Mouse (Mus musculus): Measurements from ENCODE around the gene Ak3. TPM values are rescaled to one million over a fixed set of nuclear protein-coding genes. Genes with fewer than 3 reads are reported as not detected.

Ak3 gene
- 25.9 and 38.5 TPM in 2 replicates for polyA plus RNA-seq (2012)

DNA sequence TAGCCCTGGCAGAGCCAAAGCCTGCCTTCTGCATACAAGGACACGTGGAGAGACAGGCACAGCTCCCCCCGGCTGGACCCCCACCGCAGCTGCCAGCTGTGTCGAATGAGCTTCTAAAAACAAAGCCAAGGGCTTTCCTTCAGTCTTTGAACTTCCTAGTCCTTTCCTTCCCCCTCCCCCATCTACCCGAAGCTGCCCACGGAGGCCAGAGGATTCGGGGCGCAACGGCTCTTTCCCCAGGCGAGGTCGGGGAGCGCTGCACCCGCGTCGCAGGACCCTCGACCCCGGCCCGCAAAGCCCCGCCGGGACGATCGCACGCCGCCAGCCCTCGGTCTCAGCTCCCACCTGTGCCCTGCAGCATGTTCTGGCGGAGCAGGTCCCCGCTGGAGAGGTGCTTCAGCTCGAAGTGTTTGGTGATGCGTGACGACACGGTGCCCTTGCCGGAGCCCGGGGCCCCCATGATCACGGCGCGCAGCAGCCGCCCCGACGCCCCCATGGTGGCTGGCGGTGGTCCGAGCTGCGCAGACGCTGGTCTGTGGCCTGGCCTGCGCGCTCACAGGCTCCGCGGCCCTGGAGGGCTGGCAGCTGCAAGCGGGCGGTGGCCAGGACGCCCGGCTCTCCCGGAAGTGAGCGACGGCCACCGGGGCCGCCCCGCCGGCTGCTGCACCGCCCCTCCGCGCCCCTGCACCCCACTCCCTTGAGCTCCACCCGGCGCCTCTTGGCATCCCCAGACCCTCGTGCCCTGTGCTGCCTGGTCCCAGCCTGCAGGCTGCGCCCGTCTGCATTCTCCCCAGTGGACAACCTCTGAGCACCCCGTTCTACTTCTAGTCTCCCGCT lies at the start of gene Ak3:
Gene Ak3 (minus strand): TSS at position 628 of the 837 bp plus-strand sequence.
- no peak for TF ChIP-seq GATA1 (IDR thresholded peaks at IDR 0.05; ENCODE audit: low read length)

DNA sequence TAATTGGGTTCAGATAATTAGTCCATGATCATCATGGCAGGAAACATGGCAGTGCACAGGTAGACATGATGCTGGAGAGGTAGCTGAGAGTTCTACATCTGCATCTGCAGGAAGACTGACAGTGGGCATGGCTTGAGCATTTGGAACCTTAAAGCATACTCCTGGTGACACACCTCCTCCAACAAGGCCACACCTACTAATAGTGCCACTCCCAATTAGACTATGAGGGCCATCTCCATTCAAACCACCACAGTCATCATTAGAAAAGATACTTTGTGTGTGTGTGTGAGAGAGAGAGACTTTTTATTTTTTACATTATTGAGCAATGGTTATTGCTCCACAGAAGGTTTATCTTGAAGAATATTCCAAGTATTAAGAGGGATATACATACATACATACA lies 44.4 kb upstream of the Ak3 start:
- TF ChIP-seq GATA1 (IDR thresholded peaks at IDR 0.05; ENCODE audit: low read length): no peak

DNA sequence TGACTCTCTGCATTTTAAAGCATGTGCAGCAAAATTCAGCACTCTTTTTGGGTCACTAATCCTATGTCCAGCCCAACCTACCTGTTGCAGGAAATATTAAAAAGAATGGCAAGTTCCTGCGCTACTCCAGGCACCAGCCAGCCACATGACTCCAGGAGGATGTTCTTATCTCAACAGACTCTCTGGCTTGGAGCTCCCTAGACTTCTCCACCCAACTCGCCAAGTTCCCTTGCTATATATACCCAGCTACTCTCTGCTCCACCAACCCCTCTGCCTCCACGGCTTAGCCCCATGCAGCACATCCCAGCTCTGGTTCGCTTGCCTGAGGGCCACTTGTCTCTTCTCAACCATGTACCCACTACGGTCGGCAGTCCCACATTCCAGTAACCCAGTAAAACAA lies 40.9 kb upstream of the Ak3 start:
- TF ChIP-seq GATA1 (IDR thresholded peaks at IDR 0.05; ENCODE audit: low read length): no peak

DNA sequence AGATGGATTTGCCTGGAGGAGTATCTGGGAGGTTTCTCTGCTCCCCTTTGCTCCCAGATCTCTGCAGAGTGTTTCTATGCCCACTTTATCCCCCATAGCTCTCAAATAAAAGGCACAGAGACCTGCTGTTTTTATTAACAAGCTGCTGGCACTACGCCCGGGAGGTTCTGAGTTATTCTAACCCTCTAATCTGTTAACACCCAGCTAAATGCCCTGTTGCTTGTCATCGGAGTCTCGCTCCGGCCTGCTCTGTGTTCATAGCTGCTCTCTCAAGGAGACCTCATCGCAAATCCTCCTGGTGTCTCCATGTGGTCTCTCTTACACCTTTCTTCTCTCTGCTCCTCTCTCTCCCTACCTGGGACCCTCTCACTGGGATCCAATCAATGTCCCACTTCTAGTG lies 27.0 kb upstream of the Ak3 start:
- TF ChIP-seq GATA1 (IDR thresholded peaks at IDR 0.05; ENCODE audit: low read length): no peak

DNA sequence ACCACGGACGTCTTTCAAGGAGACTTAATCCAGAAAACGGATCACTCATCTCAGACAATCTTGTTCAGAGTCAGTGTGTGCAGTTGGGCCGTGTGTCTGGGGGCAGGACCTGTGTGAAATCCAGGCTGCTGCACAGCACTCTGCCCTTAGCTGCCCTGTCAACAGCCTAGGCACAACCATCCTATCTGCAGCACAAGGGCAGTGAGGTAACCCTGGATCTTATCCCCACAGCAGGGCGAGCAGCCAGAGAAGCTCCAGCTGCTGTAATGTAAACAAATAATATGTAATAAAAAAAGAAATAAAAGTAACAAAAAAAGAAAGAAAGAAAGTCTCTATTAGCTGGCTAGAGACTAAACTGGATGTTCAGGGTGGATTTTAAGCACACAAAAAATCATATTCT lies 21.4 kb upstream of the Ak3 start:
- TF ChIP-seq GATA1 (IDR thresholded peaks at IDR 0.05; ENCODE audit: low read length): no peak

DNA sequence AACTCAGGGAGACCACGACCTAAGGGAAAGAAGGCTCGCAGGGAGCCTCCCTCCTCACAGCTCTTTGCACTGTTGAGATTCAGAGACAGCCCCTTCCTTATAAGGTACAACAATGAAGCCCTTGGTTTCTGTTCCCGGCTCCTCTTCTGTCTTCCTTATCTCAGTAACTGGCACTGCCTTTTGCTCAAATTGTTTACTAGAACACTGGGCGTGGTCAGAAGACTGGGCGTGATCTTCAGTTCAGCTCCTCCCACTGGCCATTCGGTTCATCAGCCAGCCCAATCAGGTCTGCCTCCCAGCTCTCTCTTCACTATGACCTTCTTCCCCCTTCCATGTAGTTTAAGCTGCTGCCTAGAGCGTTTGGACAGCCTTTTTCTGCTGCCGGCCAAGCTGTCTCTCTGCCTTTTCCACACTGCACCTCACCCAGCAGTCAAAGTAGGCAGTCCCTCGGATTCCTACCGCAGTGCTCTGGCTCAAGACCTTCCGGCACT lies 19.3 kb upstream of the Ak3 start:
- no peak for TF ChIP-seq GATA1 (IDR thresholded peaks at IDR 0.05; ENCODE audit: low read length)

DNA sequence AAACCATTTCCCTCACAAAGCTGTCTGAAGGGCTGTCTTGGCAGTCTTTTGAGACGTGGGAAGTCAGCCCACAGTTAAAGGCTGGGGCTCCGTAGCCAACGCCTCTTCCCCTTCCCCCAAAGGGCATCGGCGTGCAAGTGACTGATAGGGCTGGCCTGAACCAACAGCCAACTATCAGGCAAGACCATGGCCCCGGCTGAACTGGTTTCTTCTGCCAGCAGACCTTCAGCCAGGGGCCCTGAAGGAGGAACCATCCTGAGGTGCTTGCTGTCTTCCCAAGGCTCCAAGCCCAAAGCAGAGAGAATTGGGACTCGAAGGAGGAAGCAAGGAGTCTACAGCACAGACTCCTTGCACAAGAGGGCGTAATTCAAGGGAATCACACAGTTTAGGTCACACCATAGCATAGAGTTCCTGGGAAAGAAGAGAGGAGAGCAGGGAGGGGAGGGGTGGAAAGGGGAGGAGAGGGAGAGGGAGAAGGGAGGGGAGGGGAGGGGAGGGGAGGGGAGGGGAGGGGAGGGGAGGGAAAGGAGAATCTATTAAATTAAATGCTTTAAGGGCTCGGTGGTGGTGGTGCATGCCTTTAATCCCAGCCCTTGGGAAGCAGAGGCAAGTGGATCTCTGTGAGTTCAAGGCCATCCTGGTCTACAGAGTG lies 16.8 kb upstream of the Ak3 start:
- TF ChIP-seq GATA1 (IDR thresholded peaks at IDR 0.05; ENCODE audit: low read length): peak; percentile 24

DNA sequence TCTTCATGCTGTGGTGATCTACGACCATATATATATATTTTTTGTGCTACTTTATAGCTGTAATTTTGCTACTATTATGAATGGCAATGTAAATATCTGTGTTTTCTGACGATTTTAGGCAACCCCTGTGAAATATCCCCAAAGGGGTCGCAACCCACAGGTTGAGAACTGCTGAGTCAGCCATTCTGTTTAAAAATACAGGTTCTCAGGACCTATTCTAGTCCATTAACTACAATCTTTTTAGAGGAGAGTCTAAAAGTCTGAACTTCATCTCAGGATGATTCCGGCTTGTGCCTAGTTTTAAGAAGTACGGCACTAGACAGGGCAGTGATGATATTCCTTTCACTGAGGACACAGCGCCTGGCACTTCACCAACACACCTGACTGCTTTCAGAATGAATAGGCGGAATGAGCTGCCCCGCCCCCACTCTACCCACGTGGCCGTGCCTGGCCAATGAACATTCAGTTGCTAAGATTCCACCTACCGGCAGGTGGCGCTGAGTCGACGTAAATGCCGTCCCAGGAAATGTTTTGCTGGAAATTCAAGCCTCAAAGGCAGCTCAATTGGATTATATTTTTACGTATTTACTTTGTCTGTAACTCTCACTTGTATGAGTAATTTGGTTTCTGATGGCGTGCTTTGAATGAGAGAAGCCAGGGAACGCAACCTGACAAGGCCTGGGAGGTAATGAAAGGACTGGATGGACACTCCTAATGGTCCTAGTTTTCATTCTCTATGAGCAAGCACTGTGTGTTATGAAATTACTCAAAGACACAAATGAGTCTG lies 16.0 kb upstream of the Ak3 start:
- no peak for TF ChIP-seq GATA1 (IDR thresholded peaks at IDR 0.05; ENCODE audit: low read length)

DNA sequence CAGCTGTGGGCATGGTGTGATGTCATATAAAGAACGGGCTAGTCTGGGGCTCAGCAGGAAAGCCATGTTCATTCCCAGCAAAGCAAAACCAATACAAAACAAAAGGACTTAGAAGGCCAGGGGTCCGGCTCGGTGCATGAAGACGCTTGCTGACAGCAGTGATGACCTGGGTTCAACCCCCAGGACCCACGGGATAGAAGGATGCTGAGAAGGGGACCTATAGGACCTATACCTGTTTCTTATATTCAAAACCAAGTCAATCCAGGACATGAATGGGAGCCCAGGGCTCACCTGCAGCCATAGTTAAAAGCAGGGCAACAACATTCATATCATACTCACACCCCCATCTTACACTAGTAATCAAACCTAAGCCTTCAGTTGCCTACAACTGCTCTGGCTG lies 15.2 kb upstream of the Ak3 start:
- TF ChIP-seq GATA1 (IDR thresholded peaks at IDR 0.05; ENCODE audit: low read length): no peak

DNA sequence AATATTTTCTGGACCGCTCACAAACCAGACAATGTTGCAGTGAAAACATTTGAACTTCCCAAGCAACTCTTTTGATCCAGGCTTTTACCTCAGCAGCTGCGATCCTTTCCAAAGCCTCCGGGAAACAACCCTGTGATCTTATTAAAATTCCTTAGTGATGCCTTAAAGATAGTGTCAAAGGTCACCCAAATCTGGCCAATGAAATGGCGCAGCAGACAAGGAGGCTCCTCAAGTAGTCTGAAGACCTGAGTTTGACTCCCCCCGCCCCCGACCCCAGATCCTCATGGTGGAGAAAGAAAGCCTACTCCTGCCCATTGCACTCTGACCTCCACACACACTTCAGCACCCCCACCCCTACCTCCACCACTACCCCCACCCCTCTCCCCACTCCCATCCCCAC lies 12.5 kb upstream of the Ak3 start:
- TF ChIP-seq GATA1 (IDR thresholded peaks at IDR 0.05; ENCODE audit: low read length): no peak

DNA sequence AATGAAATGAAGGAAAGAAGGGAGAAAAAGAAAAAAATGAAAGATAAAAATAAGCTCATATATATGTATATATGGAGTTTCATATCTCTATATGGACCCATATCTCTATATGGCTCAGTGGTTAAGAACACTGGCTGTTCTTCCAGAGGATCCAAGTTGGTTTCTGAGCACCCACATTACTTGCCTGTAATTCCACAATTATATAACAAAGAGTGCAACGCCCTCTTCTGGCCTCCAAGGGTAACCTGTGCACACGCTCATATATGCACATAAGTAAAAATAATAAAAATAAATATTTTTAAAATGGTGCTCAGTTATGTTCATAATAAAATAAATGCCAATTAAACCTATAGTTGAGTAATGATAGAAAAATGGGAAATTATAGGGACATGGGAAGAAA lies 11.9 kb upstream of the Ak3 start:
- no peak for TF ChIP-seq GATA1 (IDR thresholded peaks at IDR 0.05; ENCODE audit: low read length)

DNA sequence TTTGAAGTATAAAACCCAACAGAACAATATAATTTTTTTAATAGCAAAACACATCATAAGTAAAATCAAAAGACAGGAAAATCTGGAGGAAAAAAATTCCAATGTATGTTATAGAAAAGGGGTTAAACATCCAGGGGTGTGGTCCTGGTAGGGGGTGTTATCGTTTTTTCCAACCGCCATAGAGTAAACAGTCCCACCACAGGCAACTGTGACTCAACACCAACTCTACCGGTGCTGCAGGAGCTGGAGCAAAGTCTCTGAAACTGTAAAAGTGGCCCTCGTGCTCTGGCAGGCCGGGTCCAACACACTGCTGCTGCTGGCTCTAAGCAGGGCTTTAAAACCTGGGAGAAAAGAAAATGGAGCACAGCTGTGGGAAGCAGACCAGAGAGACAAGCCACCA lies 11.0 kb upstream of the Ak3 start:
- TF ChIP-seq GATA1 (IDR thresholded peaks at IDR 0.05; ENCODE audit: low read length): no peak

DNA sequence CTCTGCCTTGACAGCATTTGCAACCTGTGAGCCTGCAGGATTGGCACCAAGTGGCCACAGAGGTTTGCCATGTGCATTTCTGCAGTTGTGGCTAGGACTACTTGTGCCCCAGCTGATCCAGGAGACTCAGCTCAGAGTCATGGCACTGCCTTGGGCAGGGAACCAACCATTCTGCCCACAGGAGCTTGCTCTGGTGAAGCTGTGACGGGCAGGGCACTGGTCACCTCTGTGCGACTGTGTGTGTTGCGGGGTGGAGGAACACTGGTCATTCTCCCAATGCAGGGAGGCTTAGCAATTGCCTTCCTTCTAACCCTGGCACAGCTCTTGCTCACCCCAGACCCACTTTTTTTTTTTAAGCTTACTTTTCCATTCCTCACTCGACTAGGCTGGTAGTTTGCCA lies 7.7 kb upstream of the Ak3 start:
- no peak for TF ChIP-seq GATA1 (IDR thresholded peaks at IDR 0.05; ENCODE audit: low read length)

DNA sequence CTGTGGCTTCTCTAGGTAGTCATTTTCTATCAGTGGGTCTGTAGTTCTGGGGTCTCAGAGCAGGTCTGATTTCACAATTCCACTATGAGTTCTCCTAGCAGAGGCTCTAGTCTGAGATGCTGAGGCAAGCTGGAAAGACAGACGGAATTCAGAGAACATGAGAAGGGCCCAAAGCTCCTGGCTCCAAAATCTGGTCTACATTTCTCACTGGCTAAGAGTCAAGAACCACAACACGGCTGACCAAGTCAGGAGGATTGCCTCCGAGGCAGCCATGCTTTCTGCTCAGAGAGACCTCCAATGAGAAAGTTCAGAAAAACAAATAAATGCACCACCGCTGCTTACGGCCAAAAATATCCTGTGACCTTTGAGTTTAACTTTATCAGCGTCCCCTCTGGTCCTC lies 6.8 kb upstream of the Ak3 start:
- no peak for TF ChIP-seq GATA1 (IDR thresholded peaks at IDR 0.05; ENCODE audit: low read length)

DNA sequence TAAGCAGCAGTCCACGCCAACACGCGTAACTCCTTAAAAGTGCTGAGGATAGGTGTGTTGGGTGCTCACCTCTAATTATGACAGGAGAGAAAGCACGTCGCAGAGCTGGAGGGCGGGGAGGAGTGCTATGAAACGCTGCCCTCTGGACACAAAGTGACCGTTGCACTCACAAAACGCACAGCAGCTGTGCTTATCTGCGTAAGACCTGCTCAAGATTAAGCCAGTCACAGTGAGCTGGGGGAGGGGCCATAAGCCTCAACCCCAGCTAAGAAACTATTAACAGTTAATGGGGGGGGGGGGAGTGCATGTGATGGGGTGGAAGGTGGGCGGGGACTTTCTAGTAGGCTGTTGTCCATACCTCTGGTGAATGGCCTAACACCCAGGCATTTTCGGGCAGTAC lies 5.0 kb upstream of the Ak3 start:
- no peak for TF ChIP-seq GATA1 (IDR thresholded peaks at IDR 0.05; ENCODE audit: low read length)
